Mouse (Mus musculus): ENCODE data around the gene Nrn1.

Gene Nrn1

DNA sequence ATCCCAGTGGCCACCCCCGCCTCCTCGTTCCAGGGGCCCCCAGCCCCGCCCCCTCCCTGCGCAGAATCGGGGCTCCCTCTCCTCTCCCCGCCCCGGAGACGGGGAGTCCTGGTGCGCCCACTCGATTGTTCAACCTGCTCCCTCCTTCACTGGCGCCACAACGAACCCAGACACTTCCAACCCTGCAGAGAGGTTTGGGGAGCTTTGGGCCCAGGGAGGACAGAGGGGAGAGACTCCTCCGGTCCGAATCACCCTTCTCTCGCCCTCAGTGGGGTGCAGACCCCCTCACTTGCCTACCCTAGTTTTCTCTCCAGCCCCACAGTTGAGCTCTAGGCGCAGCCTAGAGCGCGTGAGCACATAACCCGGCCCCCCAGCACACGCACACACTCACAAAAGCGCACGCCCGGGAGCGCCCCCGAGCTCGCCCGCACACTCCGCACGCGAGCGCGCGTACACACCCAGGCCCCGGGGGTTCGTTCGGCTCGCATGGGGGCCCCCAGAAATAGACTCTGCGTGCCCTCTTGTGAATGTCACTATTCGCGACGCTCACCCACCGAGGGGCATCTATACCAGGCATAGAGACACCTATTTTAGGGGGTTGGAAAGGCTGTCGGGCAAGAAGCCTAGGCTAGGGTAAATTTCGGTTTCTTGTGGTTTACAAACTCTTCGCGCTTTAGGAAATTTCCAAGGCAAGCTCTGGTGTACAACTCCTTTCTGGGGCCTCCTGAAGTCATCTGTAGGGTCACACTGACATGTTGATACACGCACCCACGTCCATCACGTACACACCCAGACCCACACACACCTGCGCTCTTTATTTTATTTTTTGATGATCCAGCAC is at the start of gene Nrn1:
Nrn1 (minus strand) TSS at position 401 of the 841 bp plus-strand sequence.
- peak; percentile 67 for DNase-seq

DNA sequence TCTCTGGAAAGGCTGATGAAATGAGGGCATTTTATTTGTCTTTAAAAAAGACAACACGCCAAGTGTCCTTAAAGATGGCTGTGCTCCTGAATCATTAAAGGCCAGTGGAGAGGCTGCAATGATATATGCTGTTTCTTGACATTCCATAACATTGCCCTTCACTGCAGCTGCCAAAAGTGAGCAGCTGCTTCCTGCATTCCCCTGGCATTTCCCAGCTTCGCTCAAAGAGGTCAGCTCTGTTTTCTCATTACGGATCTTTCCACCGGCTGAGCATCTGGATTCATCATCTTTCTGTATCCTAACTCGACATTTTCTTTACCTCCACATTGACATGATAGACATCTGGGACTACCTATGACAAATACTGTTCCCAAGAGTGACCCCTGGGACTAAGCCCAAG is 44.7 kb upstream of the Nrn1 start:
- no peak for DNase-seq

DNA sequence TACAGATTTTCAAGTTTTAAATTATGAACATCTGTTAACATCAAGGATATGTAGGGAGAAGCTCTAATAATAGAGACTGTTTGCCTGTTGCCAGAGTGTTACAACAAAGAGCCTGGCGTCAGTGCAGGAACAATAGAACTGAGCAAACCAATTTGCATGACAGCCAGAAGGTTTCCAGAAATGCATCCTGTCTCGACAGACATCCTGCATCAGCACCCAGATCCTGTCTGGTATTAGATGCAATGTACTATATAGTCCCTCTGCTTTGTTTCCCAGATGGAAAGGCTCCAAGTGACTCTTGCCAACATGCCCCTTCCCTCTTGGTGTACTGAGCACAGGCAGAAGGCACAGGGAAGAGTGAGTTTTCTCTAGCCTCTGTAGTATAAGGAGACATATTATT is 31.9 kb upstream of the Nrn1 start:
- DNase-seq: peak; percentile 62

DNA sequence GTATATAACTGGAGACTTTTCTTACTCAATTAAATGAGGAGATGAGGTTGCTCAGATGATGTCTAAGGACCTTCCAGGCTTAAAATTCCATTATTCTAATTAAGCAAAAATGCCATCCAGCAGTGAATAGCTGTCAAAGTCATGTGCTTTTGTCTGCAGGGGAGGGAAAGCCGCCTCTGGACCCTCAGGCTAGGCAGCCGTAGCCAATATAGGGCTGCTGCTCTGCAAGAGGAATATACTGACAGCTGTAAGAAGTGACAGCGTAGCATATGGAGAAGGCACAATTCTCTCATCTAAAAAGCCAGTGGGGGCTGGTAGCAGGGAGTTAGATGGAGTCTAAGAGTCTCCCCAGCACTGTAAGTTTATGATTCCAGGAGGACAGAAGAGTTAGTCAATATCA is 16.9 kb upstream of the Nrn1 start:
- DNase-seq: no peak

DNA sequence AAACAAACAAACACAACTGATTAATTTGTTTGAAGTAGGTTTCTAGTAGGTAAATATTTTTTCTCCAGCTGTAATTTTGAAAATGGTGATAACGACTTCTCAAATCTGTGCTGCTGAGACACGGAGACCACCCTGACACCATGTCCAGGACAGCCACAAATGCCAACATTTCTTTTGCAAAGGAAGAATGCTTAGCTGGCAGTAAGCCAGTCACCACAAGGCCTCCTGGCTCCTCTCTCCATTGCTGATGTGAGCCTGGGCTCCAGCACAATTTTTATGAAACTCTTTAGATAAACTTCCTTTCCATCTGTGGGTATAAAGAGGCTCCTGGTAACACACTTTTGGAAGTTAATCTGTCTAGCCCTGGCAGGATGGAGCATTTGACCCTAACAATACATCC is 15.1 kb upstream of the Nrn1 start:
- DNase-seq: no peak

DNA sequence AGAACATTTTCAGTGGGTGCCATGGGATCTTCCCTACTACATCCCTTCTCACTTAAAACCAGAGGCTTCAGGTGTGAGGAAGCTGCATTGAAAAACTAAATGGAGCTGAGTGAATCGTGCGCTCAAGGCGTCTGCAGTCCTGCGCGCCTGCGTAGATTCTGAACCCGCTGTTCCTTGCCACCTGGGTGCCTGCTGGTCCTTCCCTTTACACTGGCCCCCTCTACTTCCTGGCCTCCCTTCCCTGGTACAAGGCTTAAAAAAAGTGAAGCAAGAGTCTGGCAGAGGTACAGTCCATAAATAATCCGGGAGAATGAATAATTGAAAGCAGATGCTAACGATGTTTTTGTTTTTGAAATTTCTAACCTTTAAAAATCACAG is 1.7 kb upstream of the Nrn1 start:
- DNase-seq: no peak

DNA sequence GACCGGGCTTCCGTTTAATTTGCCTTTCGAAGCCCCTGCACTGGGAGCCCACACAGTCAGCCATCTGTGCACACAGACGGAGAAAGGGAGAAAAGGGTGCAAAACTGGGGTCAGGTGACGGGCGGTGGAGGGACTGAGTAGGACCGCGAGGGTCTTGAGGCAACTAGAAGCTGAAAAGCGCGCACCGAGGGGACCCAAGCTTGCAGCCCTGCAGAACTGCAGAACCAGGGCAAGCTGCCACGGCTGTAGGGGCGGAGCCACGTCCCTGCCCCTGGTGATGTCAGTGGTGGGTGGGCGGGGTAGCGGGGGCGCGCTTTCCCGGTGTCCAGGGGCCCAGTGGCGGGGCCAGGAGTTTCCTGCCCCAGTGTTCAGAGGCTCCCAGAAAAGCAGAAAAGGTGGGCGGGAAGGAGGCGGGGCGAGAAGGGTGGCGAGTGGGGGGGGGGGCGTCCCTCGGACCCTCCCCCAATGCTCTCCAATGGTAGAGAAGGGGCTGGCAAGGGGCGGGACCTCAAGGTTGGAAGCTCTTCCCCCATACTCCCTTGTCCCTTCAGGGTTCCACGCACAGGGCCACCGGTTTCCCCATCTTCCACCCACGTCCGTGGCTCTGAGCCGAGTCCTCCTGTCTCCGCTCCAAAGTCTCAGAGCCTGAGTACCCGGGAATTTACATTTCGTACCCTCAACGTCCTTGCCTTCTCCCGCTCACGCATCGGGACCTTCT is 1.1 kb upstream of the Nrn1 start:
- peak; percentile 74 for DNase-seq

DNA sequence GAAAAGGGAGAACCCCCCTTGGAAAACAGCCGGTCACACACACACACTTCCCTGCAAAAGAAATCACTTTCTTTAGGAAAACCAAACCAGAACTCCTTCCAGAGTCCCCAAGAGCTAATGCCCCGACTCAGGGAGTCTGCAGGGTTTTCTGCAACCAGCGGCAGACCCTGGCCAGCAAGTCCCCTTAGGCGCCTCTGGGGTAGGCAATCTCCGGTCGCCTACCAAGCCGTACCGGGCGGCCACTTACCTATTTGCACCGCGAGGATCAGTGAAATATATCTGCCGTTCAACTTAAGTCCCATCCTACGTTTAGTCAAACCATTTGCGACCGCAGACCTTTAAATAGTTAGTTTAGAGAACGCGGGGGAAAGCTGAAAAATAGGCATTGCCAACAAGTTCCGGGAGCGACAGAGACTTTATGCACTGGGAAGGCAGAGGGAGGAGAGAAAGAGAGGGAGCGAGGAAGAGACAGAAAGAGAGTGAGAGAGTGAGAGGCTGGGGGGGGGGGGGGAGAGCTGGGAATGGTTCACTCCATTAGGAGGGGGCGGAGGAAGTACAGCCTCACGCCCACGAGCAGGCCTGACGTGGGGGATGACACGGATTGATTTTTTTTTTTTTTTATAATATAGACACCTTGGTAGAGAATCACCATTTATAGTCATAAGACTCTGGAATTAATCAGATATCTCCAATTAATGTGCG is 791 bp downstream of the Nrn1 start:
- DNase-seq: no peak

DNA sequence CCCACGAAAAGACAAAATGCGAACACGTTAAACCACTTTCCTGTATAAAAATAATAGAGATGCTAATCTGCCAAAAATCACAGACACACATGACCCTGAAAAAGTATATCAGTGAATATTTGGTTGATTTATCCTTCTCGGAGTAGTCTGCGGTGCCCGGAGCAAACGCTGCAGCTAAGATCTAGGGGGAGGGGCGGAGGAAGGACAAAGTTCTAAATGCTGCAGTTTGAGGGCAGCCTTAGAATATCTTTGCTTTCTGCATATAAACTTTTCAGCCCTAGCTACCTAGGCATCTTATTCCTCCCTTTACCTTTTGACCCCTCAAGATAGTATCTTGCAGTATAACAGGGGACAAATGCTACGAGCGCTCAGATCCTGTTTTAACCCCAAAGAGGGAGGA is 1.4 kb downstream of the Nrn1 start:
- DNase-seq: no peak

DNA sequence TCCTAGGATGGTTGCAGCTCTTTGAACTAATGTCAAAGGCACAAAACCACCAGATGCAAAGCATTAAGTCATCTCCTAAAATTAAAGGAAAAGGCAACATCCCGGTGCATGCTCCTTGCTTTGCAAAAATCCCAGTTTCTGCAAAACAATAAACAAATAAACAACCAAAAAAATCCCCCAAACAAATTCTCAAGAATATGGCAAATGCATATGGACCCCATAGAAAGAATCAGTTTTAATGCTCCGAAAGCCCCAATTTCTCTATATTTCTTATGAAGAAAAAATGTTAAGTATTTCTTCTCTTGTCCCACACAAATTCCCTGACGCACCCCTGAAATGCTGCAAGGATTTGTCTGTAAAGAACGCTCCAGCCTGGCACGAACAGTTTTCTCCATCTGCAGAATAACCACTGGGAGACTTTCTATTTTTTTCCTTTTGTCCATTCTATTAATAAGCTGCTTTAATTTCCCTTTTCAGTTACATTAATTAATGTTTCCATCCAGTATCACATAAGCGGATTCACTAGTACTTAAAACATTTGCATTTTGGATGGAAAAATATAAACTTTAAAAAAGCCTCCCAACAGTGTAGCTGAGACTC is 1.9 kb downstream of the Nrn1 start:
- DNase-seq: no peak

DNA sequence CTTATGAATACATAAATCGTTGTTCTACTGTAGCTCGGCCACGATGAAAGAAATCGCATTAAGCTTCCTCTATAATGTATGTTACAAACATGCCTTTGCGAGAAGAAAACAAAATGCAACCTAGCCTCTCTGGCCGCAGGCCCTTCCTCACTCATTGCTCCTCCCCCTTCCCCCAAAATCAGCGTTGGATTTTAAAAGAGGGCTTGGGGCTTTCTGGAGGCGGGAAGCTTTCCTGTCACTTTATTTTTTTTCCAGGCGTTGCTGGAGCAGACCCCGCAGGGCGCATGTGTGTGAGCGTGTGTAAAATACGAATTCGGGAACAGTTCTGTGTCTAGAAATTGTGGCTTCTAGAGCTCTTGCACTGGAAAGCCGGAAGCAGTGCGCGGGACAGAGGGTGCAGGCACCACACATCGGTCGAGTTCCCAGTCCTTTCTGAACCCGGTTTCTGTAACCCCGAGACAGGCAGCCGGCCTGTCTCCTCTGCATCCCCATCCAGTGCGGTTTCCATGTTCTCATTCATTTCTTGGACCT is 2.9 kb downstream of the Nrn1 start:
- no peak for DNase-seq

DNA sequence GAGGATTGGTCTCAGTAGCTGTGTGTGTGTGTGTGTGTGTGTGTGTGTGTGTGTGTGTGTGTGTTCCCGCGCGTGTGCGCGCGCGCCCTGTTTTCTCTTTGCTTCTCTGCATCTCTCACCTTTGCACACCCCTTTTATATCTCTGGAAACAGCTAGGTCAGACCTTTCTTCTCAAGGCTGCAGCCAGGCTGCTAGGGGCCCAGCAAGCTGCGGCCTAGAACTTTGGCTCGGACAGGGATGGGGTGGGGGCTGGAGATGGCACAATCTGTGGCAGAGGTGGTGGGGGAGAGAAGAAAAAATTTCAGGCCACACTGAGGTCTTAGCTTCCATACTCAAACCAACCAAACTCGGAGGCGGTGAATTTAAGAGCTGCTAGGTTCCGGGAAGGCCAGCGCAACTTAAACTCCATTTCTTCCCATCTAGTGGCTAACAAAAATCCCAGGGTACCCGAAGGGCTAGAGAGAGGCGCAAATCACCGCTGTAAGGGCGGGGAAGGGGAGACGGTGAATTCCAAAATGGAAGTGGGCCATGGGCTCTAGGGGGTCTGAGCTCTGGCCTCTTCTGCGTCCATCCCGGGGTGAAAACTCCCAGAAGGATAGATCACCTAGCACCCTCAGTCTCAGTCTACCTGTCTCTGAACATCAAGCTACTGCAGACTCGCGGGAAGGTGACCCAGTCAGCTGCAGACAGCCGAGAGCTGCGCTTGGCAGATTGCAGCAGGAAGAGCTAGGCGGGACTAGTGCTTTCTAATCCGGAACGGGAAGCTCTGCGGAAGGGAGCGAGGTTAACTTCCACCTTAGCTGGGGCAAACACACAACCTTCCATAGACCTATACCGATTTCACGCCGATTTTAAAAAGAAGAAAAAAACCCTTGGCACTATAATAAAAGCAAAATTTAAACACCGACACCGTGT is 3.7 kb downstream of the Nrn1 start:
- DNase-seq: no peak

DNA sequence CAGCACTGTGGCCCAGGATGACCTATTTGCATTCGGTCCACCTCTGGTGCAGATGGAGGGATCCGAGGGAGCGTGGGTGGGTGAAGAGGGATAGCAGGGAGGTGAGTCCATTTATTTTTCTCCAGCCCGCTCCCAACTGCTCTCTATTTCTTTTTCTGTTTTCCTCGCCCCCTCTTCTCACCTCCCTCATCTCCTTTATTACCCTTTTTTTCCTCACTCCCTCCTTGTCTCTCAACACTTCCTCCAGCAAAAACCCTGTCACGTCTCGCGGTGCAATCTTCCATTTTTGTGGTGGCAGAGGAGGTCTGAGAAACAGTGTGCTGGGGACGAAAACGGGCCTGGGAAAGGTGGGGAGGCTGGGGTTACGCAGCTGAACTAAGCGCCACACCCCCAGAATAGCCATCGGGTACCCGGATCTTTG is 4.6 kb downstream of the Nrn1 start:
- DNase-seq: no peak

DNA sequence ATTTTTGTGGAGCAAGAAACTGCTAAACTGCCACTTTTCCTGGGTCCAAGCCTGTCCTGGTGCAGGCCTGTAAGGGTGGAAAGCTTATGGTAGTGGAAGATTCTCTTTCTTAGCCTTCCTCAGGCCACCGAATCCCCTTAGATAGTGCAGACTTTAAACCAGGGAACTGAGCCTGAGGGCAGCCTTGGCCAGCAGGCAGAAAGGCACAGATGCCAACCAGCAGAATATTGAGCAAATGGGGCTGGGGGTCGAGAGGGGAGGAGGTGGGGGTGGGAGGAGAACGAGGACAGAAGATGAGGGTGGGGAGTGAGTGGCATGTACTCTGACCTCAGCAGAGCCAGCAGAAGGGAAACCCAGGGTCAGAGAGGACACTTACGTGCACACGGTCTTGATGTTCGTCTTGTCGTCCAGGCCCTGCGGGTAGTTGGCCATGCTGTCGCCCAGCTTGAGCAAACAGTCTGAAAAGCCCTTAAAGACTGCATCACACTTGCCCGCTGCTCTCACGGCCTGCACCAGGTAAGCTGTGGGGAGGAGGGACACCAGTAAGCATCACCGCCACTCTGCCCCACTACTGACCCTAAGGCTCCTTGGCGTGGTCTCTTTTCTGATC is 5.1 kb downstream of the Nrn1 start:
- DNase-seq: no peak

DNA sequence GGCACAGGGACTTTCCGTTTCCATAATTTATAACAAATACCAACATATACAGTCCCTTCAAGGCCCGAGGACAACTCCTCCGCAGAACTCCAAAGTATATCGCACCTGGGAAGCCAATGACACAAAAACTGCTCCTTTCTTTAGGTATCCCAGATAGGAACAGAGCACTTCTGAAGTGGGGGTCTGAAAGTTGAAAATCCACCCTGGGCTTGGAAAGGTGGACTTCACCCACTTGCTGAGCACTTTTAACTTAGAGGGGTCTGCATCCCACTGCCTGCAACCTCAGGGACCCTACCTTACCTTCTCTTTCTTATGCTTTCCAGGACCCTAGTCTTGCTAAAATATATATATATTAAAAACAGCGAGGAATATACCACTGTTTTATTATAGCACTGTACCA is 6.4 kb downstream of the Nrn1 start:
- no peak for DNase-seq

DNA sequence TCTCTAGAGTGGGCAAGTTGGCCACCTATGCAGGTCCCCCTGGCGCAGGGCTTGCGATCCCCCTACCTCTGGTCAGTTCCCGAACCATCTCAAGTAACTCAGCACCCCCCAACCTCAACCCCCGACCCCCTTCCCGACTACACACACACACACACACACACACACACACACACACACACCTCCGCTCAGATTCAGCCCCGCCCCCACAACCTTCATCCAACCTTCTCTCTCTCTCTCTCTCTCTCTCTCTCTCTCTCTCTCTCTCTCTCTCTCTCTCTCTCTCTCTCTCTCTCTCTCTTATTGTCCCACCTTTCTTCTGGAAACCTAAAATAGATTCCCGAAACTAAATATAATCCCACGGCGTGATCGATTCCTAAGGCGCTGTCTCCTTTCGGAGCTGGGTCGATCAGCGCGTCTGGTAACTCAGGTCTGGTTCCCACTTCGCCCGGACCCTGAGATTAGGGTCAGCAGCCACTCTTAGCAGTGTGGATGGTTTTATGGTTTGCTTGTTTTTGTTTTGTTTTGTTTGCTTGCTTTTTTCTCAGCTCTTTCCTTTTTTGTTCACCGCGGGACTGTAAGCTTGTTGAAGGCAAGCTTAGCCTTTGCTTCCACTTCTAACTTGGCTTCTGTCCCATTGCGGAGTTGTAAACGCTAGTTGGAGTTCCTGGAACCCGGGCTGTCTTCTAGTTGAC is 7.0 kb downstream of the Nrn1 start:
- no peak for DNase-seq

DNA sequence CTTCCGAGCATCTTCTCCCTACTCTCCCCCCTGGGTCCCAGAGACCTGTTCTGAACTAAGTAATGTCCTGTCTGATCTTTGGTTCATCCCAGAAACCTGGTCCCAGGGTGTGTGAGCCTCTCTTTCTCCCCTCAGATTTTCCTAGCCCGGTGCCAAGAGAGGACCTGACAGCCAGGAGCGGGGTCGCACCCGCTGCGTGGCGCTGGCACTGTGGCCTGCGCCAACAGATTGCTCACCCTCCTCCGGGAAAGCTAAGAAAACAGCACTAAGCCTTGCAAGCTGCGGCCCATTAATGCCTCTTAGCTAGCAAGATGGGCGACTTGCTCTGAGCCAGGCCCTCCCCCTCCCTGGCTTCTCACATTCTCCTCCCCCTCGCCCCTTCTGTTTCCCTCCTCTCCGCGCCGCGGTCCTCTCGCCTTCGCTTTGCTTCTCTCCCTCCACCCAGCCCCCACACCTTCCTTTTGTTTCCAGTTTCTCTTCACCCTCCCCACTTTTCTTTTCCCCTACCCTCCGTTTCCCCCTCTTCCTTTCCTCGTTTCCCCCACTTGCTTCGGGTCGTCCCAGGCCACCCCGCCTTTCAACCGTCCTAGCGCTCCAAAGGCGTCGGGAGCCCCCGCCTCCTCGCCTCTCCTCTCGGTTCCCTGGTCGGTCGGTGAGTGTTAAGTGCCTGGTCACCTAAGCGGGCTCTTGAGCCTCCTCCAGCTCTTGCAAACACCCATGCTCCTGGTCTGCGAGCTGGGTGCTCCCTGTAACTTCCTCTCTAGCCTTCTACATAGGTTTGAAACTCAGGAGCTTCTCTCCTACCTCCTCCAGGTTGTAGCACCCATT is 7.8 kb downstream of the Nrn1 start:
- peak; percentile 81 for DNase-seq

DNA sequence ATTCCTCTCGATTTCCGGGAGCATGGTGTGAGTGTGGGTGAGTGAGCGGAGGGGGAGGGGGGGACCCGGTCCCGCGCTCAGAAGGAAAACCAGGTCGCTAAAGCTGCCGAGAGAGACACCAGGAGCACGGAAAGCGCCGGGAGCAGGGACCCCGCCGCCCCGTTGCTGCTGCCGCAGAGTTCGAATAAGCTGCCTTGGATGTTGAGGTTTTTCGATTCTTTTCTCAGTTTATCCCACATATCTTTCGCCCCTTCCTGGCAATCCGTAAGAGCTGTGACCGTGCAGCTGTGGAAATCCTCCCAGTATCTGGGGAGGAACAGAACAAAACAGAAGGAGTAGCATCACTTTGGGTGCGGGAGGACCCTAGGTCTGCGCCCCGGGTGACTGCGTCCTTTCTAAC is 8.4 kb downstream of the Nrn1 start:
- peak; percentile 21 for DNase-seq

DNA sequence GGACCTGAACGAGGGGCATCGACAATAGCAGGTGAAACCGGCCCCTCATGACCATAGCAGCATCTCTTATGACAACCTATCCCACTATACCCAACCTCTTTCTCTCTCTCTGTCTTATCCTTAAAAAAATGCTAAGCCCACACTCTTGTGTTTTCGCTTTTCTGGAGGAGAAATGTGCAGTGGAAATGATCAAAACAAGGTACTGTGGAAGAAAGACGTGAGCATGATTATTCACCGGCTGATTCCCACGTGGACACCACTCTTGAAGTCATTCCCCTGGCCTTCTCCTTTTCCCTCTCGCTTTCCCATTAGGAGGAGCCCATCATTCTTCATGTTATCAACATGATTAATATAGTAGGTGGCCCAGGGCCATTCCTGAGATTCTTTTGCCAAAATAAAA is 9.1 kb downstream of the Nrn1 start:
- no peak for DNase-seq
